Mouse (Mus musculus) midbrain, embryonic 16.5 days (tissue): ENCODE measurements around the gene Bcar3. TPM values are rescaled to one million over a fixed set of nuclear protein-coding genes. Genes with fewer than 3 reads are reported as not detected.

Experiments used
- ATAC-seq: fragments of 200-750 bp; cut with Nextera tagmentation; 2 replicates; pipeline ENCODE4 v1.8.0; 2017; ENCODE audit warnings: moderate TSS enrichment
- H3K27ac ChIP-seq: fragments of 300-500 bp; sonication (generic); 2 replicates; pipeline ENCODE4 v1.5.1; 2014; ENCODE audit warnings: mild to moderate bottlenecking, low read length, mixed read lengths
- H3K27me3 ChIP-seq: fragments of 300-500 bp; sonication (generic); 2 replicates; pipeline ENCODE4 v1.6.1; 2014; ENCODE audit warnings: low read depth, low read length, mixed read lengths; ENCODE audit not compliant: control insufficient read depth, insufficient read depth
- H3K36me3 ChIP-seq: fragments of 300-500 bp; sonication (generic); 2 replicates; pipeline ENCODE4 v1.6.1; 2014; ENCODE audit warnings: mild to moderate bottlenecking, low read length, moderate library complexity, mixed read lengths; ENCODE audit not compliant: control insufficient read depth, insufficient read depth
- H3K4me1 ChIP-seq: fragments of 300-500 bp; sonication (generic); 2 replicates; pipeline ENCODE4 v1.6.1; 2014; ENCODE audit warnings: mild to moderate bottlenecking, low read length, mixed read lengths; ENCODE audit not compliant: control insufficient read depth, insufficient read depth
- H3K4me2 ChIP-seq: fragments of 300-500 bp; sonication (generic); 2 replicates; pipeline ENCODE4 v1.6.1; 2014; ENCODE audit warnings: mild to moderate bottlenecking, low read length, mixed read lengths
- H3K4me3 ChIP-seq: fragments of 300-500 bp; sonication (generic); 2 replicates; pipeline ENCODE4 v1.5.1; 2014; ENCODE audit warnings: low read depth, mild to moderate bottlenecking, low read length, moderate library complexity, mixed read lengths
- H3K9ac ChIP-seq: fragments of 300-500 bp; sonication (generic); 2 replicates; pipeline ENCODE4 v1.6.1; 2014; ENCODE audit warnings: low read depth, low read length, mixed read lengths
- H3K9me3 ChIP-seq: fragments of 300-500 bp; sonication (generic); replicated peaks from 2 replicates; pipeline ENCODE4 v1.6.1; 2014; ENCODE audit warnings: mild to moderate bottlenecking, low read length, mixed read lengths; ENCODE audit not compliant: control insufficient read depth, poor library complexity, severe bottlenecking
- WGBS: fragments of 180-500 bp; shearing (Covaris S2); extraction: QIAGEN DNeasy Blood & Tissue Kit; methylation state at CpG from one replicate; pipeline ENCODE4 v1.1.7; 2014; 5-methylcytosine and 5-hydroxymethylcytosine counted together
- polyA plus RNA-seq: library from polyadenylated mRNA; unstranded; fragments of >200 nt; fragmentation: Nextera tagmentation; extraction: Ambion mirVana; gene quantifications from 2 replicates; pipeline ENCODE4 v1.2.1, GENCODE M21; 2015

Gene Bcar3
- polyA plus RNA-seq, 1 experiment from 2014 or later: 7.6 TPM

GRCm38 (mm10) chr3:122538851-122539250 lies 244.9 kb downstream of the Bcar3 start:
- no peak for ATAC-seq
- H3K36me3 ChIP-seq: peaks cover 41% of the 10 kb centered on the region
- no peak overlapping the region for H3K27ac ChIP-seq
- H3K9me3 ChIP-seq: no peaks in the 10 kb centered on the region
- H3K4me1 ChIP-seq: no peaks in the 10 kb centered on the region
- H3K9ac ChIP-seq: no peak overlapping the region
- H3K27me3 ChIP-seq: no peaks in the 10 kb centered on the region
- no peak overlapping the region for H3K4me3 ChIP-seq
- 92% methylated on average over 2 of the region's 2 CpGs for WGBS
- no peak overlapping the region for H3K4me2 ChIP-seq

DNA sequence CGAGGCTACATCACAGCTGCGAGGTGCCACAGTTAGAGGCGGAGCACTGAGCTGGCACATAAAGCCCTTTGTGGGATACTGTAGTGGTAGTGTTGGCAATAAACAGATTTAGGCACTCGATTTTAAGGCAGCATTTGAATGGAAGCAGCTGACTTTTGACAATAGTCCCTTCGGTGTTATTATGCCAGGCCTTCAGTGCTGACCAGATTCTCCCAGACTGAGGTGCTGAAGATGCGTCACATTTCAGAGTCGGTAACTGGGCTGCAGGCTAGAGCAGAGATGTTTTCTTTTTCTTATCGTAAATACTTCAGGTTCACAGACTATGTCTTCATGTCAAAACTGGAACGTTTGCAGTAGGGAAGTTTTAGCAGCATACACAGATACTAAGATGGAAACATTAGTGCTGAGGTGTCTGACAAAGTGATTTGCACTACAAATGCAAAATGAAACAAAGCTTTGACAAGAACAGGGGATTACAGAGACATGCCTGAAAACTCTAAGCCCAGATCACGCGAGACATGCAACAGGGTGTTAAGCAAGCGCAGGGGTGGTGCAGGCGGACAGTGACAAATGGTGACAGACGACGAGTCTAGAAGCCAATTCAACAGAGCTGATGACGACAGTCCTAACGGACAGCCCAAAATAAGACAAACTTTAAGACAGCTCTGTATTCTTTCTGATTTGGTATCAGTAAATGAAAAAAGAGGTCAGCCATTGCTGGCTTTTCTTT lies 246.2 kb downstream of the Bcar3 start:
- no peak overlapping the region for H3K27ac ChIP-seq
- H3K9ac ChIP-seq: no peak overlapping the region
- no peaks in the 10 kb centered on the region for H3K9me3 ChIP-seq
- no peak for ATAC-seq
- H3K4me1 ChIP-seq: no peaks in the 10 kb centered on the region
- H3K4me3 ChIP-seq: no peak overlapping the region
- H3K4me2 ChIP-seq: no peak overlapping the region
- peaks cover 46% of the 10 kb centered on the region for H3K36me3 ChIP-seq
- 78% methylated on average over 17 of the region's 17 CpGs for WGBS
- H3K27me3 ChIP-seq: no peaks in the 10 kb centered on the region

DNA sequence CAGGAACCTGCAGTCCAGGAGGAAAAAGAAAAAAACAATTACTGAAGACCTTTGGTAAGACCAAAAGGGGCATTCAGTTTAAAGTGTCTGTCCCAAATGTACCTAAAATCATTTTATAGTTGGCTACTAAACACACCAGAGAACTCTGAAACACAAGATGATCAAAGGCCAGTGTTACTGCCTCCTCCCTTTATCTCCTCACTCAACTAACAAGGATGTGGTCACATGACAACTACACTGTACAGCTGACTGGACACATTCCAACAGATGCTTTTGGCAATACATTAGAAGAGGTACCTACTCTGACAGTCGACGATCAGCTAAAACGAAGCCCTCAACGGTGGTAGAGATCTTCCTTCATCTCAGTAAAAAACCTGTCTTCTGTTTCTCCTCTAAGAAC lies 247.0 kb downstream of the Bcar3 start:
- 86% methylated on average over 4 of the region's 4 CpGs for WGBS
- Histone ChIP-seq H3K9me3 (no peaks in the 10 kb centered on the region), H3K4me3 (no peak overlapping the region), H3K27me3 (no peaks in the 10 kb centered on the region), H3K4me1 (no peaks in the 10 kb centered on the region), H3K27ac (no peak overlapping the region), H3K9ac (no peak overlapping the region), H3K36me3 (peaks cover 44% of the 10 kb centered on the region), H3K4me2 (no peak overlapping the region)
- ATAC-seq: no peak

DNA sequence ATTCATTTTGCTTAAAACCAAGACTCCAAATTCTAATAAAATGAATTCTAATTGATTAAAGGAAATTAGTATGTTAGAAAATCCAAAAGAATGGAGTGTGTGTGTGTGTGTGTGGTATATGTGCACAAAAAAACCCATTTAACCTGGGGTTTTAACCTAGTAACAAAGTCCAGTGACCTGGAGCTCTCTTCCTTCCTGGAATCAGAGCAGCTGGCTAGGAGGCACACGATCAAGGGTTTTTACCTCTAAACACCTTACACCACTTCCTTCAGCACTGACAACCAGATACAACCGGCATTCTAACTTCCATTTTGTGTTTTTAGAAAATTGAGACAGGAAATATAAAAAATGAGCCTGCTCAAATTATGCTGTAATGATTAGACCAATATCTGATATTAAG lies 251.4 kb downstream of the Bcar3 start:
- no peak for ATAC-seq
- H3K27me3 ChIP-seq: no peaks in the 10 kb centered on the region
- H3K4me2 ChIP-seq: no peak overlapping the region
- WGBS: 87% methylated on average over 2 of the region's 2 CpGs
- H3K4me3 ChIP-seq: no peak overlapping the region
- H3K27ac ChIP-seq: no peak overlapping the region
- H3K36me3 ChIP-seq: peaks cover 33% of the 10 kb centered on the region
- H3K4me1 ChIP-seq: no peaks in the 10 kb centered on the region
- no peak overlapping the region for H3K9ac ChIP-seq
- H3K9me3 ChIP-seq: no peaks in the 10 kb centered on the region

DNA sequence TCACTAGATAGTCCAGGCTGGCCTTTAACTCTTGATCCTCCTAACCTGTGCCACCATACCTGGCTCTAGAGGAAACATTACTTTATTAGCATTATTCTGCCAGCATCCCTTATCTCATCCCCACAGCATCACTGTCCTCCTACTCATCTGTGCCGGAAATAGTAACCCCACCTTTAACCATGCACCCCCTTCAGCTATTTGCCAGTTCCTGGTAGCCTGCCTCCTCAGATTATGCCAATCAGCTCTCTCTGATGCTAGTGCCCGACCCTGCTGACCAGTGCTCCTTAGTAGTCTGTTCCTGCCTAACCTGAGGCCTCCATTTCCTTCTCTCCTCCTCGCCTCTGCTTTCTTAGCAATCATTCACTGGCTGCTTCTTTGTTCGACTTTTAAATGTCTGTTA lies 253.5 kb downstream of the Bcar3 start:
- Histone ChIP-seq H3K9me3 (no peaks in the 10 kb centered on the region), H3K36me3 (peaks cover 16% of the 10 kb centered on the region), H3K4me1 (no peaks in the 10 kb centered on the region), H3K27ac (no peak overlapping the region), H3K4me3 (no peak overlapping the region), H3K9ac (no peak overlapping the region), H3K27me3 (no peaks in the 10 kb centered on the region), H3K4me2 (no peak overlapping the region)
- ATAC-seq: no peak
- 94% methylated on average over 4 of the region's 4 CpGs for WGBS

- Histone ChIP-seq H3K9me3 (no peaks in the 10 kb centered on the region), H3K27ac (no peak overlapping the region), H3K36me3 (peaks cover 11% of the 10 kb centered on the region), H3K4me3 (no peak overlapping the region), H3K27me3 (no peaks in the 10 kb centered on the region), H3K9ac (no peak overlapping the region), H3K4me1 (no peaks in the 10 kb centered on the region), H3K4me2 (no peak overlapping the region)
- 95% methylated on average over 3 of the region's 3 CpGs for WGBS
- no peak for ATAC-seq
Measured at GRCm38 (mm10) chr3:122551174-122551573, 257.2 kb downstream of the Bcar3 start.

- no peak overlapping the region for H3K27ac ChIP-seq
- no peak overlapping the region for H3K4me2 ChIP-seq
- no peak overlapping the region for H3K4me3 ChIP-seq
- no peak for ATAC-seq
- no peaks in the 10 kb centered on the region for H3K27me3 ChIP-seq
- peaks cover 10% of the 10 kb centered on the region; the same call in 1 of the 2 replicates for H3K36me3 ChIP-seq
- 72% methylated on average over 2 of the region's 2 CpGs for WGBS
- no peaks in the 10 kb centered on the region for H3K4me1 ChIP-seq
- H3K9ac ChIP-seq: no peak overlapping the region
- H3K9me3 ChIP-seq: no peaks in the 10 kb centered on the region
Measured at GRCm38 (mm10) chr3:122557766-122558165, 263.8 kb downstream of the Bcar3 start.

- WGBS: 61% methylated on average over 7 of the region's 7 CpGs
Measured at GRCm38 (mm10) chr3:122565285-122565684, 271.3 kb downstream of the Bcar3 start.

DNA sequence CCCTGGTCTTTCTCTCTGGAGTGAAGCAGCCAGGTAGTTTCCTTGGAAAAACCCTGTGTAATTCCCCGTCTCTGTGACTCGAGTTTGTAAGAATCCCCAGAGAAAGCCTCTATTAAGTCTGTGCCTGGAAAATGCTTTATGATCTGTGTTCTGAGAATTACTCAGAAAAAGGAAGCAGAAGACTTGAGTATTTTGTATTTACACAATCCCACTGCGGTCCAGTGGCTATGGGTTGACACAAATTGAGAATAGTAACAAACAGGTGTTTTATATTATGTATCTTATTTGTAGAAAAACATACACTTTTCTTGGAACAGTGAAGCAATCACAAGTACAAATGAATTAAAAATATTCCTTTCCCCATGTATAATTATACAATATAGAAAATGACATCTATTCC lies 272.2 kb downstream of the Bcar3 start:
- Histone ChIP-seq H3K27ac (no peak overlapping the region), H3K36me3 (peaks cover 2% of the 10 kb centered on the region; the same call in 1 of the 2 replicates), H3K9ac (no peak overlapping the region), H3K4me3 (no peak overlapping the region), H3K4me1 (no peaks in the 10 kb centered on the region), H3K27me3 (no peaks in the 10 kb centered on the region), H3K9me3 (no peaks in the 10 kb centered on the region), H3K4me2 (no peak overlapping the region)
- ATAC-seq: no peak
- WGBS: 78% methylated on average over 3 of the region's 3 CpGs

More at GRCm38 (mm10) chr3:122565285-122565684, 271.3 kb downstream of the Bcar3 start:
- ATAC-seq: no peak
- H3K9ac ChIP-seq: no peak overlapping the region
- no peaks in the 10 kb centered on the region for H3K27me3 ChIP-seq
- H3K27ac ChIP-seq: no peak overlapping the region
- no peaks in the 10 kb centered on the region for H3K4me1 ChIP-seq
- no peak overlapping the region for H3K4me3 ChIP-seq
- no peak overlapping the region for H3K4me2 ChIP-seq
- no peaks in the 10 kb centered on the region for H3K9me3 ChIP-seq
- H3K36me3 ChIP-seq: peaks cover 6% of the 10 kb centered on the region; the same call in 1 of the 2 replicates
